Mouse (Mus musculus) liver, embryonic 11.5 days (tissue): Measurements from ENCODE around the gene Sh2d4b. TPM values are rescaled to one million over a fixed set of nuclear protein-coding genes. Genes with fewer than 3 reads are reported as not detected.

Source experiments
- ATAC-seq: fragments of 200-750 bp; cut with Nextera tagmentation; replicated peaks from 2 replicates; pipeline ENCODE4 v1.8.0; 2017; ENCODE audit warnings: moderate number of reproducible peaks, mild to moderate bottlenecking, moderate TSS enrichment, moderate library complexity; ENCODE audit not compliant: low FRiP score
- DNase-seq: peaks from one replicate; pipeline ENCODE4 v3.0.0-alpha.2; 2017; ENCODE audit warnings: low spot score
- H3K27ac ChIP-seq: fragments of 300-500 bp; sonication (generic); 2 replicates; pipeline ENCODE4 v1.5.1; 2014; ENCODE audit warnings: mild to moderate bottlenecking, low read depth, low read length, control low read depth
- H3K27me3 ChIP-seq: fragments of 300-500 bp; sonication (generic); replicated peaks from 2 replicates; pipeline ENCODE4 v1.6.1; 2014; ENCODE audit warnings: low read length, mixed read lengths; ENCODE audit not compliant: control insufficient read depth, insufficient read depth
- H3K36me3 ChIP-seq: fragments of 300-500 bp; sonication (generic); 2 replicates; pipeline ENCODE4 v1.6.1; 2014; ENCODE audit warnings: mild to moderate bottlenecking, low read length, moderate library complexity, mixed read lengths; ENCODE audit not compliant: control insufficient read depth, insufficient read depth
- H3K4me1 ChIP-seq: fragments of 300-500 bp; sonication (generic); replicated peaks from 2 replicates; pipeline ENCODE4 v1.6.1; 2014; ENCODE audit warnings: low read length, mixed read lengths; ENCODE audit not compliant: control insufficient read depth, insufficient read depth
- H3K4me2 ChIP-seq: fragments of 300-500 bp; sonication (generic); 2 replicates; pipeline ENCODE4 v1.6.1; 2014; ENCODE audit warnings: mild to moderate bottlenecking, control low read depth, moderate library complexity
- H3K4me3 ChIP-seq: fragments of 300-500 bp; sonication (generic); 2 replicates; pipeline ENCODE4 v1.5.1; 2014; ENCODE audit warnings: low read depth, low read length, control low read depth
- H3K9ac ChIP-seq: fragments of 300-500 bp; sonication (generic); 2 replicates; pipeline ENCODE4 v1.6.1; 2014; ENCODE audit warnings: low read depth, low read length, control low read depth
- H3K9me3 ChIP-seq: fragments of 300-500 bp; sonication (generic); 2 replicates; pipeline ENCODE4 v1.6.1; 2016; ENCODE audit warnings: low read length, inconsistent platforms, mixed read lengths; ENCODE audit not compliant: control insufficient read depth
- WGBS: fragments of 180-500 bp; shearing (Covaris S2); extraction: QIAGEN DNeasy Blood & Tissue Kit; methylation state at CpG from one replicate; pipeline ENCODE4 v1.1.7; 2014; 5-methylcytosine and 5-hydroxymethylcytosine counted together
- polyA plus RNA-seq: library from polyadenylated mRNA; unstranded; fragments of >200 nt; fragmentation: Nextera tagmentation; extraction: Ambion mirVana; gene quantifications from 2 replicates; pipeline ENCODE4 v1.2.1, GENCODE M21; 2014

Gene Sh2d4b
- polyA plus RNA-seq, 1 experiment from 2014 or later = 0.43 TPM

GRCm38 (mm10) chr14:40889704-40890103 lies 3.4 kb downstream of the Sh2d4b start:
- Histone ChIP-seq H3K36me3 (no peaks in the 10 kb centered on the region), H3K9me3 (no peaks in the 10 kb centered on the region), H3K4me1 (peaks cover 22% of the 10 kb centered on the region), H3K27me3 (no peaks in the 10 kb centered on the region), H3K27ac (no peak overlapping the region), H3K4me3 (no peak overlapping the region), H3K4me2 (no peak overlapping the region), H3K9ac (no peak overlapping the region)
- no peak for ATAC-seq
- DNase-seq = no peak
- 71% methylated on average over 4 of the region's 4 CpGs for WGBS

- H3K4me1 ChIP-seq = peaks cover 18% of the 10 kb centered on the region
- no peaks in the 10 kb centered on the region for H3K27me3 ChIP-seq
- H3K9me3 ChIP-seq = no peaks in the 10 kb centered on the region
- H3K36me3 ChIP-seq = no peaks in the 10 kb centered on the region
- no peak overlapping the region for H3K4me2 ChIP-seq
- DNase-seq = no peak
- no peak for ATAC-seq
- H3K9ac ChIP-seq = no peak overlapping the region
- no peak overlapping the region for H3K4me3 ChIP-seq
- WGBS = 75% methylated on average over 2 of the region's 2 CpGs
- H3K27ac ChIP-seq = no peak overlapping the region
Observed at GRCm38 (mm10) chr14:40889181-40889580, 3.9 kb downstream of the Sh2d4b start.

GRCm38 (mm10) chr14:40886428-40887202 lies 6.5 kb downstream of the Sh2d4b start:
- no peaks in the 10 kb centered on the region for H3K9me3 ChIP-seq
- DNase-seq (no peak), ATAC-seq (peak; percentile 86)
- 69% methylated on average over 6 of the region's 6 CpGs for WGBS
- H3K4me2 ChIP-seq = no peak overlapping the region
- no peaks in the 10 kb centered on the region for H3K36me3 ChIP-seq
- H3K27ac ChIP-seq = peak overlapping the region; percentile 48; the same call in 1 of the 2 replicates
- peaks cover 12% of the 10 kb centered on the region; the same call in 1 of the 2 replicates for H3K4me1 ChIP-seq
- no peak overlapping the region for H3K4me3 ChIP-seq
- no peaks in the 10 kb centered on the region for H3K27me3 ChIP-seq
- H3K9ac ChIP-seq = no peak overlapping the region

- H3K9me3 ChIP-seq = no peaks in the 10 kb centered on the region
- H3K4me3 ChIP-seq = no peak overlapping the region
- ATAC-seq (peak; percentile 48), DNase-seq (no peak)
- H3K9ac ChIP-seq = no peak overlapping the region
- H3K27me3 ChIP-seq = no peaks in the 10 kb centered on the region
- H3K36me3 ChIP-seq = no peaks in the 10 kb centered on the region
- H3K27ac ChIP-seq = no peak overlapping the region
- WGBS = 11% methylated on average over 1 of the region's 1 CpGs
- H3K4me2 ChIP-seq = no peak overlapping the region
- peaks cover 12% of the 10 kb centered on the region; the same call in 1 of the 2 replicates for H3K4me1 ChIP-seq
Observed at GRCm38 (mm10) chr14:40885752-40886151, 7.3 kb downstream of the Sh2d4b start.

GRCm38 (mm10) chr14:40885225-40885624 lies 7.8 kb downstream of the Sh2d4b start:
- H3K4me1 ChIP-seq = peaks cover 12% of the 10 kb centered on the region; the same call in 1 of the 2 replicates
- 41% methylated on average over 4 of the region's 4 CpGs for WGBS
- H3K9me3 ChIP-seq = no peaks in the 10 kb centered on the region
- H3K36me3 ChIP-seq = no peaks in the 10 kb centered on the region
- no peak overlapping the region for H3K9ac ChIP-seq
- H3K4me2 ChIP-seq = no peak overlapping the region
- no peak overlapping the region for H3K27ac ChIP-seq
- no peak for ATAC-seq
- H3K27me3 ChIP-seq = no peaks in the 10 kb centered on the region
- no peak overlapping the region for H3K4me3 ChIP-seq
- DNase-seq = no peak

- no peak overlapping the region for H3K4me3 ChIP-seq
- ATAC-seq (no peak), DNase-seq (no peak)
- H3K4me1 ChIP-seq = no peaks in the 10 kb centered on the region
- H3K4me2 ChIP-seq = no peak overlapping the region
- no peaks in the 10 kb centered on the region for H3K9me3 ChIP-seq
- no peaks in the 10 kb centered on the region for H3K36me3 ChIP-seq
- no peak overlapping the region for H3K27ac ChIP-seq
- H3K9ac ChIP-seq = no peak overlapping the region
- H3K27me3 ChIP-seq = no peaks in the 10 kb centered on the region
Observed at GRCm38 (mm10) chr14:40874565-40874964, 18.5 kb downstream of the Sh2d4b start.

GRCm38 (mm10) chr14:40873961-40874360 lies 19.1 kb downstream of the Sh2d4b start:
- ATAC-seq = peak; percentile 39; the same call in 1 of the 2 replicates
- WGBS = 77% methylated on average over 5 of the region's 5 CpGs

GRCm38 (mm10) chr14:40870598-40870997 lies 22.5 kb downstream of the Sh2d4b start:
- Histone ChIP-seq H3K9ac (no peak overlapping the region), H3K9me3 (no peaks in the 10 kb centered on the region), H3K4me2 (no peak overlapping the region), H3K36me3 (no peaks in the 10 kb centered on the region), H3K4me1 (no peaks in the 10 kb centered on the region), H3K4me3 (no peak overlapping the region), H3K27ac (no peak overlapping the region), H3K27me3 (no peaks in the 10 kb centered on the region)
- DNase-seq (no peak), ATAC-seq (no peak)
- 66% methylated on average over 3 of the region's 3 CpGs for WGBS

More at GRCm38 (mm10) chr14:40873961-40874360, 19.1 kb downstream of the Sh2d4b start:
- Histone ChIP-seq H3K36me3 (no peaks in the 10 kb centered on the region), H3K4me3 (no peak overlapping the region), H3K9ac (no peak overlapping the region), H3K4me2 (no peak overlapping the region), H3K27me3 (no peaks in the 10 kb centered on the region), H3K9me3 (no peaks in the 10 kb centered on the region), H3K4me1 (no peaks in the 10 kb centered on the region), H3K27ac (no peak overlapping the region)
- DNase-seq = no peak
